Mouse (Mus musculus): ENCODE results near the gene Ccdc8.
"Not testable (repeated sequence)": the region's sequence is repeated elsewhere in the genome, so short reads cannot be mapped to it uniquely, and the experiment has no call there.

Gene Ccdc8

DNA sequence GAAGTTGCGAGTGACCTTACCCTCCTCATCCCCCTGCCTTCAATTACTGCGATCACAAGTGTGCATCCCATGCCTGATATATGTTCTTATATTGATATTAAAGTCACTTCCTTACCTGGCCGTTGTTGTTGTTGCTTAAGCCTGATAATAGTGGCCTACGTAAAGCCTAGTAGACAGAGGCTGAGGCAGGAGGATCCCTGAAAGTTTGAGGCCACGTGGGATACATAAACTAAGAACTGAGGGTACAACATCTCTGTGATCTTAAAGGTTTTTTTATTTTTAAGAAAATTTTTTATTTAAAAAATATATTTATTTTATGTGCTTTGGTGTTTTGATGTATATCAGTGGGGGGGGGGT is at the start of gene Ccdc8:
Gene Ccdc8 (plus strand): TSS at position 258 of the 357 bp plus-strand sequence.
- DNase-seq (ENCODE audit: extremely low read depth, insufficient read length, low spot score): no peak

DNA sequence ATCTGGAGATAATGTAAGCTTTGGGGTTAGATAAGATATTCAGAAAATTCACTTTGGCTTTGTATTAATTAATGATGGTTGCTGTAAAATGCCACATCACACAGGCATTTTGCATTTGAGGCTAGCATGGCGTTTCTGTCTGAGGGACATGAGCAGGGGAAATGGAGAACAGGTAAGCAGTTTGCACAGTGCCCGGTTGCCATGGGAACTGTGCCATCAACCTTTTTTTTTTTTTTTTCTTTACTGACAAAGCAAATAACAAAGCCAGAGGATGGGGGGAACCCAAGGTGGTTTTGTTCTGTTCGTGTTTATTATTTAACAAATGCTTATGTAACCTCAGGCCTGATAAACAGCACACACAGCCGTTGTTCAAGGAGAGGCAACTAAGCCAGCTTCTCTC is 49.6 kb upstream of the Ccdc8 start:
- no peak for DNase-seq (ENCODE audit: extremely low read depth, insufficient read length, low spot score)

DNA sequence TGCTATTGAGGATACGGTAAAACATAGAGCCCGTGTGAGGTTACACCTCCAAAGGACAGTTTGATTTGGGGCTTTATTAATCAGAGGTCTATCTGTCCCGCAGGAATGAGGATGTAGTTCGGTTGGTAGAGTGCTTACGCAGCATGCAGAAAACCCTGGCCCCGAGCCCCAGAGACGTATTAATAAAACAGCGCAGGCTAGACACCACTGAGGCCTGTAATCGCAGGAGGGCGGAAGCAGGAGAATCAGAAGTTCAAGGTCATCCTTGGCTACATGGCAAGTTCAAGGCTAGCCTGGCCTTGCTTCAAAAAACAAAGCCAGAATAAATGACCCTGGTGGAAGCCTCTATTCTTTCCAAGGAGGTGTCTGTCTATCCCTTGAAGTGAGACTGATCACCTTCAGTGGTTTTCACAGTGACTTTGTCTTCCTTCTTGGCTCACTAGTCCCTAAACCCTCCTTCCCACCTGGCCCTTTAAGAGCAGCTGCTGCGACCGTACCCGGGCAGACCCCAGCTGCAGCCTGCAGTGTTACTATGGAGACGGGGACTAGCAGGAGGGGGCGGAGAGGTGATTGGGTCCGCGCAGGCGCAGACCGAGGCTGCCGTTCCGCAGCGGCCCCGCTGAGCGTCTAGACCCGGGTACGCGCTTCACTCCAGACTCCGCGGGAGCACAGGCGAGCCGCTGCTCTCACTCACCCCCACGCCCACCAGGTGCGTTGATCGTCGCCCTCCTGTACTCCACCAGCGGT is 48.3 kb upstream of the Ccdc8 start, which contains the start of gene Pnmal2:
Gene Pnmal2 (plus strand): TSS at position 622 of the 747 bp plus-strand sequence.
- no peak for DNase-seq (ENCODE audit: extremely low read depth, insufficient read length, low spot score)

DNA sequence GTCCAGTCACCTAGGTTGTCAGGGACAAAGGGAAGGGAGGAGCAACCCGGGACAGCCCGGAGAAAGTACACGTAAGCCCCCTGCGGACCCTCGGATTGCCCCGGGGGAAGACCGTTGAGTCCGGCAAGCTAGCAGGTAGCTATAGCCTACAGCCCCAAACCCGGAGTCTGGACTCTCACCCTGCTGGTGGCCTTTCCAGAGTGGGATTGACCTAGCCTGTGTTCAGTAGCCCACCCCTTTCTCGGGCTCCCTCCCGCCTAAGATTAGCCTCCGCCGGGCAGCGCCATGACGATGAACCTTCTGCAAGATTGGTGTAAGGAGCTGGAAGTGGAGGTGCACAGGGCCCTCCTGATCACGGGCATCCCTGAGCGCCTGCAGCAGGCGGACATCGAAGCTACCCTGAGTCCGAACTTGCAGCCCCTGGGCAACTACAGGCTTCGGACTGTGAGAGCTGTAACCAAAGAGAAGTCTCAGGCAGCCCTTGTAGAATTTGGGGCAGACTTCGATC is 47.6 kb upstream of the Ccdc8 start:
- DNase-seq (ENCODE audit: extremely low read depth, insufficient read length, low spot score): no peak

- DNase-seq (ENCODE audit: extremely low read depth, insufficient read length, low spot score): no peak
Observed at GRCm38 (mm10) chr7:16945419-16945818, 47.1 kb upstream of the Ccdc8 start.

- DNase-seq (ENCODE audit: extremely low read depth, insufficient read length, low spot score): no peak
Observed at GRCm38 (mm10) chr7:16946441-16947348, 45.8 kb upstream of the Ccdc8 start.

- DNase-seq (ENCODE audit: extremely low read depth, insufficient read length, low spot score): no peak
Observed at GRCm38 (mm10) chr7:16947349-16947895, 45.1 kb upstream of the Ccdc8 start.

DNA sequence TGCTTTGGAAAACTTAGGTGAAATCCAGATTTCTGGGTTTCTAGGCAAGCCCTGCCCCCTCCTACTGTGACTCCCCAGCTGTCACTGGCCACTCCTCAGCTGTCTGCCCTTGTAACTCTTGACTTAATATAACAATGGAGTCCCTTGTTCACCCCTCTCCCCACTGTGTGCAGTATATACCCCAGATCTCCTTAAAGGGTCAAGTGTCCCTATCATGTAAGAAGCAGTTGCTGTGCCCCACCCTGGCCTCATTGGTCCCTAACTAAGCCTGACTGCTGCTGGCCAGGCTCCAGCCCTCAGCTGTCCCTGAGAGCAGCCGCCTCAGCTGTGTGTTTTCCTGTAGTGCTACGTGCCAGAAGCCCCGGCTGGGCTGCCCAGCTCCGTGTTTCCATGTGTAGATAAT is 44.5 kb upstream of the Ccdc8 start:
- DNase-seq (ENCODE audit: extremely low read depth, insufficient read length, low spot score): no peak

DNA sequence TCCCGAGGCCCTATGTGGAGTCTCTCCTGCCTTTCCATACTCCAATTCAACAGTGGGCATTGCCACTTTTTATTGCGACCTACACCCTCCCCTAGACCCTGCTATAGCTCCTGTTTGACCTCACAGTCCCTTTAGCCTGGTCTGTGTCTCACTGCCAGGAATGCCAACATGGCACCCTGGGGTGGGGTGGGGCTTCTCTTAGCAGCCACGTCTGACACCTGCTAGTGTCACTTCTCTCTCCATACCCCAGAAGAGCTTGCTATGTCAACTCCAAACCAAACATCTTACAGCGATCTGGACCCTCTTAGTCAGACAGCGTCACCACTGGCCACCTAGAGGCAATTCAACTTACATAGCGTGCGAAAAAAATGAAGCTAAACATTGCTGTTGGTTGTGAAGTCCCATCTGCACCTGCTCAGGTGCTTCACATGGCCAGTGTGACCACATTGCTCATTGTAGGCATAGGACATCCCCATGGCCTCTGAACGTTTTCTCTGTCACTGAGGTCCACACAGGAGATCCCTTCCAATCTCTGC is 43.5 kb upstream of the Ccdc8 start:
- no peak for DNase-seq (ENCODE audit: extremely low read depth, insufficient read length, low spot score)

DNA sequence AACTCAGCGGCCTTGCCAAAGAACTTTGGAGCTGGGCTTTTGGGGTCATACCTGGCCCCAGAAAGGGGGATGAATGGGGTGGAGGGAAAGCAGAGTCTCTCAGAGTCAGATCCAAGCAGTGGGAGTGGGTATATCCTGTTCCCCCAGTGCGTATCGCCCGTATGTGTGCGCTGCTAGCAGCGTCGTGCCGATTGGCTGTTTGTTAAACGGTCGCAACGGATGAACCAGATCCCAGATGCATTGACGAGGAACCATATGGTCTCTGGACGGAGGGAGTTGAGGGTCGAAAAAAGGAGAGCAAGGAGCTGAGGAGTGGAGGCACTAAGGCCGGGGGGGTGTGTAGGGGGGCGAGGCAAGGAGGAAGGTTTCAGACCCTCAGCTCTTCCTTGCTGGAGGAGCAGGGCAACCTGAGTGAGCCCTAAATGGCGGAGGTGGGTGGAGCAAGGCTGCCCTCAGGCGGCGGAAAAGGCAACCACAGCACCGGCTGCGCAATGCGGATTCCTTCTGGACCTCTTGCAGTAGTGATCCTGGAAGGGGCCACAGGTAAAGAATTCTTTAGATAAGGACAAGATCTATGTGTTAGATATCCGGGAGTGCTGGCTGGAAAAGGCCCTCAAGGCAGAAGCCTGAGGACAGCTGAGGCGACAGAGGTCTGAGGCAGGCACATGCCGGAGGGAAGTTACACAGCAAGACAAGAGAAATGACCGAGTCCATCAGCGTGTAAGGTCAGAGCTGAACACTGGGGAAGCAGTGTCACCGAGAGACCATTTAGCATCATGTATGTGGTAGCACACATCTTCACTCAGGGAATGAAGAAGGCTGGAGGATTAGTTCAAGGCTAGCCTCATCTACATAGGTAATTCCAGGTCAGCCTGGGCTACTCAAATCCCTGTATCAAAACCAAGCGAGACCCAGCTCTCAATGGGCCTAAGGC is 42.3 kb upstream of the Ccdc8 start:
- DNase-seq (ENCODE audit: extremely low read depth, insufficient read length, low spot score): peak; percentile 44

GRCm38 (mm10) chr7:16950861-16951635 is 41.5 kb upstream of the Ccdc8 start:
- peak; percentile 50 for DNase-seq (ENCODE audit: extremely low read depth, insufficient read length, low spot score)

GRCm38 (mm10) chr7:16953776-16954175 is 38.7 kb upstream of the Ccdc8 start:
- DNase-seq (ENCODE audit: extremely low read depth, insufficient read length, low spot score): not testable (repeated sequence)

GRCm38 (mm10) chr7:16955712-16956111 is 36.8 kb upstream of the Ccdc8 start:
- DNase-seq (ENCODE audit: extremely low read depth, insufficient read length, low spot score): no peak

DNA sequence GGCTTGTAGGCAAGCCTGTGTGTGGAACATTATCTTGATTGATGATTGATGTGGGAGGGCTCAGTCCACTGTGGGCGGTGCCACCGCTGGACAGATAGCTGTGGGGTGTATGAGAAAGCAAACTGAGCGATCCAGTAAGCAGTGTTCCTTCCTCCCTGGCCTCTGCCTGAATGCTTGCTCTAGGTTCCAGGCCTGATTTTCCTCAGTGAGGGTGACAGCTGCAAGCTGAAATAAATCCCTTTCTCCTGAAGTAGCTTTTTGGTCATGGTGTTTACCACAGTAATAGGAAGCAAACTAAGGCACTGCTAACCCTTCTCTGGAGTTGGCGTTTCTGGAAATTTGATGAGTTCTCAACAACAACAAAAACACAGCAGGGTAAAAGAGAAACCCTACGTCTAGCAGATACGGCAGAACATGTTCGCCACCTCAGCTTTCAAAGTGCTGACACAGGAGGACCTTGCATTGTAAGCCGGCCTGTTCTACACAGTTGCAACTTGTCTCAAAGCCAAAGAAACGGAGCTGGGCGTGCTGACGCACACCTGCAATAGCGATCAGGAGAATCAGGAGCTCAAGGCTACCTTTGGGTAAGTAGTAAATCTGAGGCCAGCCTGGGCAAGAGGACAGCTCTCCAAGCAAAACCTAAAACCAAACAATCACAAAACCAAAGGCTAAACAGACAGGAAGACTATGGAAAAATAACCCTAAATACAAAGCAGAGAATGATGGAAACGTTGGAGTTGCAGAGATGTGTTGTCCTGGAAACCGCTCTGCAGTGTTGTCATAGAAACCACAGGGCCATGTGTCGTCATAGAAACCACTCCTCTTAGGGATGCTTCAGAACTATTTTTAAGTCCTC is 35.9 kb upstream of the Ccdc8 start:
- DNase-seq (ENCODE audit: extremely low read depth, insufficient read length, low spot score): no peak

DNA sequence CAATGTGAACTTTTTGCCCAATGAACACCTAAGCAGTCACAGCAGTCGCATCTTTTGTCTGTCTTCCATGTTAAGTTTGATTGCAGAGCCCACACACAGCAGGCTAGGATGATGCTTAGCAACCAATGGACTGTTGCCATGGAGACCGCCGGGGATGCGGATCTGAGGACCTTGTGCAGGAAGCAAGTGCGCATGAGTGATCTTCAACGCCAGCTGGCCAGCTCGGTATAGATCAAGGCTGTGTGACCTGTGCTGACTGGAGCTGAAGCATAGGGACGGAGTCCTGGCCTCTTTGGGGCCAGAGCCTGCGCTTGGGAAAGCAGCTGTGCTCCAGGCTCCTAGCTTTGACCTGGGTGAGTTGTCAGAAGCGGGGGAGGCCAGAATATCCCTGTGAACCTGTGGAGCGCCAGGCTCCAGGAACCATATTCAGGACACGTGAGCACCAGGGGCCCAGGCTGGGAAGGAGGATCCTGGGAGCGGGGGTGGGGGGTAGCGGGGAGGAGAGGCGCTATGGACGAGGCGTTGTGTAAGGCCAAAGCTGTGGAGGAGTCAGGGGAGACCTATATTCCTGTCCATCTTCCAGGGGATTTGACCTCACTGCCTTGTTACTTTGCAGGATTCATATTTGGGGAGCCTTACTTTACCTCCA is 32.8 kb upstream of the Ccdc8 start, which contains the start of gene Pnmal1:
Gene Pnmal1 (plus strand): TSS at position 141 of the 649 bp plus-strand sequence.
- DNase-seq (ENCODE audit: extremely low read depth, insufficient read length, low spot score): no peak

GRCm38 (mm10) chr7:16961678-16962077 is 30.8 kb upstream of the Ccdc8 start:
- no peak for DNase-seq (ENCODE audit: extremely low read depth, insufficient read length, low spot score)

GRCm38 (mm10) chr7:16968414-16968813 is 24.1 kb upstream of the Ccdc8 start:
- DNase-seq (ENCODE audit: extremely low read depth, insufficient read length, low spot score): no peak

DNA sequence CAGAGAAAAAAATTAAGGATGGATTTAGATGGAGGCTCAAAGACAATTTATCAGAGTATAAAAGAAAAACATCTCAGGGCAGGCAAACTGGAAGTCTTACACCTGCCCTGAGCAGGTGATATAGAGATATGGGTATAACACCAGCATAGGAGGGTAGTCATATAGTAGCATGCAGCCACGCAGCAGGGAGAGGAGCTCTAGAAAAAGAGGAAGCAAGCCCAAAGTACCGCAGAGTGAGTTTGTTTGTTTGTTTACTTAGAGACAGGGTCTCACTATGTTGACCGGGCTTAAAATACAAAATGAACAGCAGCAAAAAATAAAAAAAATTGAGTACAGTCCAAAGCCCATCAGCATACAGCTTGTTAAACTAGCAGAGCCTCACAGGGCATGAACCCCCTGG is 21.3 kb upstream of the Ccdc8 start:
- no peak for DNase-seq (ENCODE audit: extremely low read depth, insufficient read length, low spot score)
